Mouse (Mus musculus) heart, adult 2 months (tissue): ENCODE data around the gene Adcy9.

ENCODE experiments used
- CTCF ChIP-seq: fragments of 200-600 bp; IDR thresholded peaks from 2 replicates; pipeline ENCODE4 v1.8.1; 2022; ENCODE audit warnings: antibody characterized with exemption, mild to moderate bottlenecking, moderate library complexity
- EP300 ChIP-seq: fragments of 200-500 bp; IDR thresholded peaks from 2 replicates; pipeline ENCODE4 v1.6.1; 2011; ENCODE audit warnings: low read depth, low read length, control low read depth; ENCODE audit not compliant: insufficient read depth

DNA sequence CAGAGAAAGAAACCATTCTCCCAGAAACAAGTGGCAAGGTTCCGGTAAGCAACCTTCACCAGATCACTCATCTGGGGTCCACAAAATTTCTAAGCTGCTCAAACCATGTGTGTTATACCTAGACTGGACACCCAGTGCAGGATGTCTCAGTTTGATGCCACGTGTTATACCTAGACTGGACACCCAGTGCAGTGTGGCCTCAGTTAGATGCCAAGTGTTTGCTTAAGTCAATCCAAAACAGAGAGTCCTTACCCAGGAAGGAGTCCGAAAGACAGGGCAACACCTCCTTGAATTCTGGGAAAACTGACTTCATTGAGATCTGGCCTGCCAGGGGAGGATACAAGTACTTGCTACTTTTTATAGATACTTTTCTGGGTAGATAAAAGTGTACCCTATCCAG is 53.6 kb downstream of the Adcy9 start:
- TF ChIP-seq EP300, result no peak
- TF ChIP-seq CTCF, result no peak
